Comparison of ENCODE assay signal across 15 mouse cellular contexts in the genomic region with DNA sequence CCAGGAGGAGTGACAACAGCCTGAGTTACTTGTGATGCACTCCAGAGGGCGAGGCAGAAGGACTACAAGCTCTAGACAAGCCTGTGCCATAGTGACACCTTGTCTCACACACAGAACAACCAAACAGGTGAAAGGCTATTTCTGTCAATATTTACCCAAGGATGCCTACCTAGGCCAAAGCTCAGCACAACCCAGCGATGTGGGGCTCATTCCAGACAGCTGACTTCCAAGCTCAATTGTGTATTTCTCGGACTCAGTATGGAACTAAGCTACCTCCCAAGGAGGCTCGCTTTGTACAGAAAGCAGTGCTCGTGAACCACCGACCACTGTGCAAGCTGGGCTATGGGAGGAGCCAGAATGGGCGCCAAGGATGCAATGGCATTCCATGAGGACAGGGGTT. TPM values are rescaled to one million over a fixed set of nuclear protein-coding genes. Genes with fewer than 3 reads are reported as not detected.
A peak's percentile ranks its signal among the peaks of the same experiment; 100 is the strongest.
DNase-seq lines count a peak whose midpoint lies in the region; ATAC-seq lines count a peak whose summit lies in the region.
"Had no signal": no experiment of that assay in that cellular context is flagged by ENCODE, and none has a peak within 500 bp of the region (broad histone marks: within the 10 kb centered on the region; RNA-seq: fewer than 3 reads in every experiment).

No protein-coding gene starts in this region.

- H3K27ac ChIP-seq in hindbrain, embryonic 13.5 days = no peak overlapping the region
- no peak overlapping the region for H3K27ac ChIP-seq in hindbrain, embryonic 16.5 days (ENCODE audit: low read depth, low read length)
- no peak overlapping the region for H3K27ac ChIP-seq in midbrain, embryonic 11.5 days (ENCODE audit: low read depth, low read length)
- H3K27ac ChIP-seq in midbrain, embryonic 14.5 days (replicated peaks; ENCODE audit: low read depth, low read length) = no peak overlapping the region
- H3K27ac ChIP-seq: limb, embryonic 15.5 days had no signal

- no peak overlapping the region for H3K4me3 ChIP-seq in hindbrain, embryonic 13.5 days
- H3K4me3 ChIP-seq in hindbrain, embryonic 16.5 days (ENCODE audit: low read length) = no peak overlapping the region
- no peak overlapping the region for H3K4me3 ChIP-seq in midbrain, embryonic 11.5 days (ENCODE audit: low read depth, low read length)
- H3K4me3 ChIP-seq in midbrain, embryonic 14.5 days (replicated peaks; ENCODE audit: low read depth, low read length) = no peak overlapping the region
- H3K4me3 ChIP-seq: gastrocnemius, adult 2 months; limb, embryonic 15.5 days; megakaryocyte, embryonic 14.5 days had no signal

- no peak for DNase-seq in midbrain, embryonic 11.5 days (ENCODE audit: low spot score, missing footprints)
- no peak for DNase-seq in midbrain, embryonic 14.5 days
- peak; percentile 33 for DNase-seq in kidney, postnatal 10 days
- peak; percentile 37 for DNase-seq in yolk sac, embryonic 10.5 days (ENCODE audit: low spot score)
- DNase-seq in left cerebral cortex, postnatal 36 days (ENCODE audit: low spot score in 2 of 2) = no peak
- DNase-seq: adrenal gland, adult 2 months; gastrocnemius, adult 2 months; heart, adult 11 months; lung, postnatal 10 days; thymus, postnatal 25 days had no signal

- peaks cover 4% of the 10 kb centered on the region; the same call in 1 of the 2 replicates for H3K36me3 ChIP-seq in hindbrain, embryonic 13.5 days
- no peaks in the 10 kb centered on the region for H3K36me3 ChIP-seq in hindbrain, embryonic 16.5 days (ENCODE audit: control insufficient read depth, insufficient read depth, low read length)
- H3K36me3 ChIP-seq in midbrain, embryonic 11.5 days (ENCODE audit: control insufficient read depth, insufficient read depth, low read length) = no peaks in the 10 kb centered on the region
- no peaks in the 10 kb centered on the region for H3K36me3 ChIP-seq in midbrain, embryonic 14.5 days (ENCODE audit: control insufficient read depth, insufficient read depth, low read length)
- H3K36me3 ChIP-seq: limb, embryonic 15.5 days had no signal

- no peaks in the 10 kb centered on the region for H3K9me3 ChIP-seq in hindbrain, embryonic 13.5 days
- H3K9me3 ChIP-seq in hindbrain, embryonic 16.5 days (ENCODE audit: control insufficient read depth, low read length) = no peaks in the 10 kb centered on the region
- H3K9me3 ChIP-seq in midbrain, embryonic 11.5 days (ENCODE audit: control insufficient read depth, low read length) = no peaks in the 10 kb centered on the region
- no peaks in the 10 kb centered on the region for H3K9me3 ChIP-seq in midbrain, embryonic 14.5 days (ENCODE audit: control insufficient read depth, low read length)
- H3K9me3 ChIP-seq: limb, embryonic 15.5 days; megakaryocyte, embryonic 14.5 days had no signal

- peak overlapping the region; percentile 29 for H3K9ac ChIP-seq in hindbrain, embryonic 13.5 days
- no peak overlapping the region for H3K9ac ChIP-seq in hindbrain, embryonic 16.5 days (ENCODE audit: low read depth, low read length)
- 0 out of 2 replicates have a peak overlapping the region, but pooled peaks have one; percentile 13 for H3K9ac ChIP-seq in midbrain, embryonic 11.5 days (ENCODE audit: low read length)
- no peak overlapping the region for H3K9ac ChIP-seq in midbrain, embryonic 14.5 days (replicated peaks; ENCODE audit: low read length)
- H3K9ac ChIP-seq: limb, embryonic 15.5 days had no signal

- 51% methylated on average over 7 of the region's 7 CpGs for WGBS in hindbrain, embryonic 13.5 days
- 48% methylated on average over 7 of the region's 7 CpGs for WGBS in hindbrain, embryonic 16.5 days
- 51% methylated on average over 7 of the region's 7 CpGs for WGBS in midbrain, embryonic 11.5 days
- WGBS in midbrain, embryonic 14.5 days = 48% methylated on average over 7 of the region's 7 CpGs

- H3K27me3 ChIP-seq in hindbrain, embryonic 13.5 days = 0 out of 2 replicates have a peak, but pooled peaks cover 2% of the 10 kb centered on the region
- H3K27me3 ChIP-seq in hindbrain, embryonic 16.5 days (replicated peaks; ENCODE audit: control insufficient read depth, insufficient read depth, low read length) = no peaks in the 10 kb centered on the region
- no peaks in the 10 kb centered on the region for H3K27me3 ChIP-seq in midbrain, embryonic 11.5 days (ENCODE audit: control insufficient read depth, insufficient read depth, low read length)
- H3K27me3 ChIP-seq in midbrain, embryonic 14.5 days (ENCODE audit: control insufficient read depth, insufficient read depth, low read length) = no peaks in the 10 kb centered on the region
- H3K27me3 ChIP-seq: limb, embryonic 15.5 days; megakaryocyte, embryonic 14.5 days had no signal

- ATAC-seq in hindbrain, embryonic 13.5 days (ENCODE audit: low FRiP score) = no peak
- ATAC-seq in hindbrain, embryonic 16.5 days = no peak
- ATAC-seq in midbrain, embryonic 11.5 days (ENCODE audit: low FRiP score) = no peak
- no peak for ATAC-seq in midbrain, embryonic 14.5 days (ENCODE audit: low FRiP score, low TSS enrichment)

- intact Hi-C loops in left cerebral cortex, postnatal 36 days (cut with DNase I) = no loop called here

- H3K4me2 ChIP-seq in hindbrain, embryonic 13.5 days = no peak overlapping the region
- H3K4me2 ChIP-seq in hindbrain, embryonic 16.5 days (ENCODE audit: low read length) = no peak overlapping the region
- no peak overlapping the region for H3K4me2 ChIP-seq in midbrain, embryonic 11.5 days
- H3K4me2 ChIP-seq in midbrain, embryonic 14.5 days (ENCODE audit: low read length) = no peak overlapping the region
- H3K4me2 ChIP-seq: limb, embryonic 15.5 days had no signal

- peaks cover 9% of the 10 kb centered on the region for H3K4me1 ChIP-seq in hindbrain, embryonic 13.5 days (replicated peaks)
- H3K4me1 ChIP-seq in hindbrain, embryonic 16.5 days (ENCODE audit: control insufficient read depth, insufficient read depth, low read depth, low read length) = peaks cover 2% of the 10 kb centered on the region; the same call in 1 of the 2 replicates
- no peaks in the 10 kb centered on the region for H3K4me1 ChIP-seq in midbrain, embryonic 11.5 days (ENCODE audit: control insufficient read depth, insufficient read depth, low read length)
- no peaks in the 10 kb centered on the region for H3K4me1 ChIP-seq in midbrain, embryonic 14.5 days (ENCODE audit: control insufficient read depth, insufficient read depth, low read length)
- H3K4me1 ChIP-seq: limb, embryonic 15.5 days had no signal

RNA-seq across cellular contexts. Expression of gene Slc25a42, which starts 14.5 kb away (rescaled TPM):
- polyA plus RNA-seq in hindbrain, embryonic 13.5 days (2015; fragmentation: Nextera tagmentation; extraction: Ambion mirVana) = 5.3 and 5.4 TPM in 2 replicates
- 9.5 and 10.1 TPM in 2 replicates for polyA plus RNA-seq in hindbrain, embryonic 16.5 days (2015; fragmentation: Nextera tagmentation; extraction: Ambion mirVana)
- 1.6 and 2.1 TPM in 2 replicates for polyA plus RNA-seq in midbrain, embryonic 11.5 days (2014; fragmentation: Nextera tagmentation; extraction: Ambion mirVana)
- 5.1 and 5.6 TPM in 2 replicates for polyA plus RNA-seq in midbrain, embryonic 14.5 days (2014; fragmentation: Nextera tagmentation; extraction: Ambion mirVana)
- 10 to 100 TPM; 29.7 to 45.9 TPM for total RNA-seq in left cerebral cortex, postnatal 36 days (2021)

RNA-seq across cellular contexts. Expression of gene Tmem161a, which starts 25.4 kb away (rescaled TPM):
- polyA plus RNA-seq in hindbrain, embryonic 13.5 days (2015; fragmentation: Nextera tagmentation; extraction: Ambion mirVana) = 44.3 and 52.3 TPM in 2 replicates
- 54.2 and 57.4 TPM in 2 replicates for polyA plus RNA-seq in hindbrain, embryonic 16.5 days (2015; fragmentation: Nextera tagmentation; extraction: Ambion mirVana)
- polyA plus RNA-seq in midbrain, embryonic 11.5 days (2014; fragmentation: Nextera tagmentation; extraction: Ambion mirVana) = 28.6 and 33.3 TPM in 2 replicates
- 31.2 and 40.7 TPM in 2 replicates for polyA plus RNA-seq in midbrain, embryonic 14.5 days (2014; fragmentation: Nextera tagmentation; extraction: Ambion mirVana)
- 10 to 100 TPM; 42.9 to 60.1 TPM for total RNA-seq in left cerebral cortex, postnatal 36 days (2021)

RNA-seq across cellular contexts. Expression of gene Sugp2, which starts 36.4 kb away (rescaled TPM):
- polyA plus RNA-seq in hindbrain, embryonic 13.5 days (2015; fragmentation: Nextera tagmentation; extraction: Ambion mirVana) = 72.1 and 81.8 TPM in 2 replicates
- polyA plus RNA-seq in hindbrain, embryonic 16.5 days (2015; fragmentation: Nextera tagmentation; extraction: Ambion mirVana) = 85.1 and 92.6 TPM in 2 replicates
- polyA plus RNA-seq in midbrain, embryonic 11.5 days (2014; fragmentation: Nextera tagmentation; extraction: Ambion mirVana) = 42.4 and 47.5 TPM in 2 replicates
- 87.9 and 88.9 TPM in 2 replicates for polyA plus RNA-seq in midbrain, embryonic 14.5 days (2014; fragmentation: Nextera tagmentation; extraction: Ambion mirVana)
- 100 to 1,000 TPM; 105 to 126 TPM for total RNA-seq in left cerebral cortex, postnatal 36 days (2021)

RNA-seq across cellular contexts. Expression of gene Armc6, which starts 36.7 kb away (rescaled TPM):
- 79.1 and 89.7 TPM in 2 replicates for polyA plus RNA-seq in hindbrain, embryonic 13.5 days (2015; fragmentation: Nextera tagmentation; extraction: Ambion mirVana)
- polyA plus RNA-seq in hindbrain, embryonic 16.5 days (2015; fragmentation: Nextera tagmentation; extraction: Ambion mirVana) = 132 and 134 TPM in 2 replicates
- 27.3 and 31.1 TPM in 2 replicates for polyA plus RNA-seq in midbrain, embryonic 11.5 days (2014; fragmentation: Nextera tagmentation; extraction: Ambion mirVana)
- 82.5 and 115 TPM in 2 replicates for polyA plus RNA-seq in midbrain, embryonic 14.5 days (2014; fragmentation: Nextera tagmentation; extraction: Ambion mirVana)
- total RNA-seq in left cerebral cortex, postnatal 36 days (2021) = 10 to 100 TPM; 37.4 to 42.2 TPM

RNA-seq across cellular contexts. Expression of gene Mef2b, which starts 58.1 kb away (rescaled TPM):
- polyA plus RNA-seq in hindbrain, embryonic 13.5 days (2015; fragmentation: Nextera tagmentation; extraction: Ambion mirVana) = 0.40 TPM in 2 replicates
- 0.85 and 1.2 TPM in 2 replicates for polyA plus RNA-seq in hindbrain, embryonic 16.5 days (2015; fragmentation: Nextera tagmentation; extraction: Ambion mirVana)
- 0.23 and 0.40 TPM in 2 replicates for polyA plus RNA-seq in midbrain, embryonic 11.5 days (2014; fragmentation: Nextera tagmentation; extraction: Ambion mirVana)
- 0.46 and 0.50 TPM in 2 replicates for polyA plus RNA-seq in midbrain, embryonic 14.5 days (2014; fragmentation: Nextera tagmentation; extraction: Ambion mirVana)
- under 1 TPM; 0.61 to 0.64 TPM for total RNA-seq in left cerebral cortex, postnatal 36 days (2021)
- total RNA-seq: hematopoietic stem cell, adult 5-6 weeks had no signal

Comparison
In these comparisons a context has a peak if more than half of its experiments do, and no peak if none do; other contexts are left out.
1. H3K9ac ChIP-seq: peak in hindbrain, embryonic 13.5 days (single experiment) and midbrain, embryonic 11.5 days (single experiment); none in hindbrain, embryonic 16.5 days (single experiment) and midbrain, embryonic 14.5 days (single experiment).
2. DNase-seq: peak in kidney, postnatal 10 days (single experiment) and yolk sac, embryonic 10.5 days (single experiment); none in midbrain, embryonic 11.5 days (single experiment), midbrain, embryonic 14.5 days (single experiment) and left cerebral cortex, postnatal 36 days (0 of 2).